Mouse (Mus musculus) C2C12 (cell line): ENCODE data around the gene Cpm. TPM values are rescaled to one million over a fixed set of nuclear protein-coding genes. Genes with fewer than 3 reads are reported as not detected.

Experiments
- H3K27me3 ChIP-seq: one replicate; pipeline ENCODE4 v1.6.1; 2011; ENCODE audit not compliant: control insufficient read depth, insufficient read depth, insufficient read length
- H3K36me3 ChIP-seq: one replicate; pipeline ENCODE4 v1.6.1; 2011; ENCODE audit not compliant: control insufficient read depth, insufficient read depth
- H3K4me3 ChIP-seq: one replicate; pipeline ENCODE4 v1.5.1; 2011; ENCODE audit warnings: mild to moderate bottlenecking, control low read depth; ENCODE audit not compliant: poor library complexity, insufficient read depth, severe bottlenecking
- H3K79me2 ChIP-seq: one replicate; pipeline ENCODE4 v1.6.1; 2011; ENCODE audit not compliant: control insufficient read depth, insufficient read depth
- H3K79me3 ChIP-seq: one replicate; pipeline ENCODE4 v1.6.1; 2011; ENCODE audit warnings: low read depth, control low read depth
- H3ac ChIP-seq: one replicate; pipeline ENCODE3; 2011; ENCODE audit warnings: low read depth; ENCODE audit not compliant: control insufficient read depth, insufficient read length
- CEBPB ChIP-seq: IDR thresholded peaks from one replicate; pipeline ENCODE4 v1.6.1; 2011; ENCODE audit warnings: low read depth, mild to moderate bottlenecking, control low read depth, moderate library complexity
- CTCF ChIP-seq: IDR thresholded peaks from one replicate; pipeline ENCODE4 v1.5.1; 2011; ENCODE audit not compliant: control insufficient read depth, insufficient read depth, insufficient read length
- FOSL1 ChIP-seq: IDR thresholded peaks from one replicate; pipeline ENCODE4 v1.8.0; 2011; ENCODE audit warnings: mild to moderate bottlenecking, low read length; ENCODE audit not compliant: poor library complexity, insufficient read depth, severe bottlenecking
- MAX ChIP-seq: IDR thresholded peaks from one replicate; pipeline ENCODE4 v1.6.1; 2011; ENCODE audit warnings: mild to moderate bottlenecking, control low read depth
- MYOD1 ChIP-seq: IDR thresholded peaks from one replicate; pipeline ENCODE4 v1.6.1; 2011; ENCODE audit warnings: low read depth; ENCODE audit not compliant: control insufficient read depth, insufficient read length
- MYOG ChIP-seq: IDR thresholded peaks from one replicate; pipeline ENCODE4 v1.6.1; 2011; ENCODE audit not compliant: control insufficient read depth, insufficient read length; ENCODE audit errors: extremely low read depth
- USF1 ChIP-seq: IDR thresholded peaks from one replicate; pipeline ENCODE4 v1.6.1; 2011; ENCODE audit warnings: low read depth, mild to moderate bottlenecking, control low read depth, moderate library complexity
- polyA plus RNA-seq: library from polyadenylated mRNA; unstranded; fragments of >200 nt; fragmentation: generic; extraction: Trizol; gene quantifications from one replicate; pipeline ENCODE4 v1.2.1, GENCODE M21; 2012; ENCODE audit warnings: missing spikeins

Cpm gene
- polyA plus RNA-seq, 1 experiment: 0.06 TPM

- no peak for TF ChIP-seq FOSL1
- no peak for TF ChIP-seq MYOG
- no peak for TF ChIP-seq CEBPB
- no peak for TF ChIP-seq CTCF
- TF ChIP-seq MYOD1: no peak
- no peak for TF ChIP-seq MAX
- no peak for TF ChIP-seq USF1
- no peak overlapping the region for H3K4me3 ChIP-seq
- H3ac ChIP-seq: no peak overlapping the region
- no peaks in the 10 kb centered on the region for H3K79me3 ChIP-seq
- no peaks in the 10 kb centered on the region for H3K27me3 ChIP-seq
- no peaks in the 10 kb centered on the region for H3K36me3 ChIP-seq
- no peaks in the 10 kb centered on the region for H3K79me2 ChIP-seq
These were observed 23.7 kb upstream of the Cpm start for GRCm38 (mm10) chr10:117605283-117606243.

GRCm38 (mm10) chr10:117606423-117606822 lies 22.9 kb upstream of the Cpm start:
- no peak overlapping the region for H3ac ChIP-seq
- H3K79me2 ChIP-seq: no peaks in the 10 kb centered on the region
- no peaks in the 10 kb centered on the region for H3K36me3 ChIP-seq
- no peaks in the 10 kb centered on the region for H3K79me3 ChIP-seq
- TF ChIP-seq USF1 (no peak), CTCF (no peak), MYOD1 (no peak), FOSL1 (no peak), CEBPB (no peak), MYOG (no peak), MAX (no peak)
- no peak overlapping the region for H3K4me3 ChIP-seq
- no peaks in the 10 kb centered on the region for H3K27me3 ChIP-seq

GRCm38 (mm10) chr10:117607051-117607803 lies 22.1 kb upstream of the Cpm start:
- H3K79me2 ChIP-seq: no peaks in the 10 kb centered on the region
- H3ac ChIP-seq: no peak overlapping the region
- no peak for TF ChIP-seq CEBPB
- TF ChIP-seq MYOD1: no peak
- TF ChIP-seq CTCF: no peak
- no peak for TF ChIP-seq USF1
- no peak for TF ChIP-seq FOSL1
- TF ChIP-seq MYOG: no peak
- TF ChIP-seq MAX: no peak
- H3K79me3 ChIP-seq: no peaks in the 10 kb centered on the region
- no peak overlapping the region for H3K4me3 ChIP-seq
- H3K27me3 ChIP-seq: no peaks in the 10 kb centered on the region
- H3K36me3 ChIP-seq: no peaks in the 10 kb centered on the region

- no peaks in the 10 kb centered on the region for H3K36me3 ChIP-seq
- no peaks in the 10 kb centered on the region for H3K27me3 ChIP-seq
- H3K79me2 ChIP-seq: no peaks in the 10 kb centered on the region
- H3K79me3 ChIP-seq: no peaks in the 10 kb centered on the region
- H3K4me3 ChIP-seq: no peak overlapping the region
- TF ChIP-seq CTCF (no peak), CEBPB (no peak), MYOG (no peak)
- H3ac ChIP-seq: no peak overlapping the region
These were observed 21.5 kb upstream of the Cpm start for GRCm38 (mm10) chr10:117607804-117608279.

GRCm38 (mm10) chr10:117608487-117608886 lies 20.8 kb upstream of the Cpm start:
- no peak for TF ChIP-seq CTCF
- TF ChIP-seq MYOG: no peak
- no peak for TF ChIP-seq FOSL1
- no peak for TF ChIP-seq USF1
- no peak for TF ChIP-seq CEBPB
- no peak for TF ChIP-seq MYOD1
- no peak for TF ChIP-seq MAX
- no peaks in the 10 kb centered on the region for H3K27me3 ChIP-seq
- H3K79me2 ChIP-seq: no peaks in the 10 kb centered on the region
- no peak overlapping the region for H3K4me3 ChIP-seq
- H3ac ChIP-seq: no peak overlapping the region
- no peaks in the 10 kb centered on the region for H3K79me3 ChIP-seq
- H3K36me3 ChIP-seq: no peaks in the 10 kb centered on the region
